Mouse (Mus musculus): ENCODE measurements around the gene Fam114a2. TPM values are rescaled to one million over a fixed set of nuclear protein-coding genes. Genes with fewer than 3 reads are reported as not detected.

Gene Fam114a2
- polyA plus RNA-seq, 1 experiment from 2014 or later, result 36.7 TPM

GRCm38 (mm10) chr11:57506899-57507298 is 11.5 kb downstream of the Fam114a2 start:
- peaks cover 28% of the 10 kb centered on the region; the same call in 1 of the 2 replicates for H3K36me3 ChIP-seq (ENCODE audit: control insufficient read depth, insufficient read depth, low read length)
- H3K9ac ChIP-seq (ENCODE audit: low read depth, low read length), result no peak overlapping the region
- H3K4me1 ChIP-seq (replicated peaks; ENCODE audit: control insufficient read depth, insufficient read depth, low read length), result no peaks in the 10 kb centered on the region; the same call in 1 of the 2 replicates
- H3K27ac ChIP-seq (ENCODE audit: low read depth, low read length), result no peak overlapping the region
- no peak overlapping the region for H3K4me2 ChIP-seq
- H3K4me3 ChIP-seq (ENCODE audit: low read depth, low read length), result no peak overlapping the region
- WGBS, result 75% methylated on average over 6 of the region's 6 CpGs
- ATAC-seq (replicated peaks; ENCODE audit: low FRiP score) (no peak), DNase-seq (ENCODE audit: low spot score) (no peak)
- H3K9me3 ChIP-seq (ENCODE audit: control insufficient read depth, low read length), result no peaks in the 10 kb centered on the region
- no peaks in the 10 kb centered on the region for H3K27me3 ChIP-seq (replicated peaks; ENCODE audit: control insufficient read depth, insufficient read depth, low read length)

- DNase-seq (ENCODE audit: low spot score), result no peak
- H3K36me3 ChIP-seq (ENCODE audit: control insufficient read depth, insufficient read depth, low read length), result peaks cover 36% of the 10 kb centered on the region
- H3K27ac ChIP-seq (ENCODE audit: low read depth, low read length), result no peak overlapping the region
- no peak for ATAC-seq (replicated peaks; ENCODE audit: low FRiP score)
- H3K9me3 ChIP-seq (ENCODE audit: control insufficient read depth, low read length), result no peaks in the 10 kb centered on the region
- H3K9ac ChIP-seq (ENCODE audit: low read depth, low read length), result no peak overlapping the region
- H3K27me3 ChIP-seq (replicated peaks; ENCODE audit: control insufficient read depth, insufficient read depth, low read length), result no peaks in the 10 kb centered on the region
- H3K4me2 ChIP-seq, result no peak overlapping the region
- 92% methylated on average over 5 of the region's 5 CpGs for whole genome bisulfite sequencing
- H3K4me3 ChIP-seq (ENCODE audit: low read depth, low read length), result no peak overlapping the region
- no peaks in the 10 kb centered on the region; the same call in none of the 2 replicates for H3K4me1 ChIP-seq (replicated peaks; ENCODE audit: control insufficient read depth, insufficient read depth, low read length)
Observed at GRCm38 (mm10) chr11:57503155-57503554, 15.3 kb downstream of the Fam114a2 start.

GRCm38 (mm10) chr11:57498215-57498614 is 20.2 kb downstream of the Fam114a2 start:
- DNase-seq (ENCODE audit: low spot score), result no peak
- no peak for ATAC-seq (replicated peaks; ENCODE audit: low FRiP score)
- 91% methylated on average over 5 of the region's 5 CpGs for WGBS
- peaks cover 25% of the 10 kb centered on the region for H3K36me3 ChIP-seq (ENCODE audit: control insufficient read depth, insufficient read depth, low read length)
- H3K4me3 ChIP-seq (ENCODE audit: low read depth, low read length), result no peak overlapping the region
- H3K4me1 ChIP-seq (replicated peaks; ENCODE audit: control insufficient read depth, insufficient read depth, low read length), result no peaks in the 10 kb centered on the region; the same call in none of the 2 replicates
- no peaks in the 10 kb centered on the region for H3K9me3 ChIP-seq (ENCODE audit: control insufficient read depth, low read length)
- no peak overlapping the region for H3K4me2 ChIP-seq
- H3K9ac ChIP-seq (ENCODE audit: low read depth, low read length), result no peak overlapping the region
- H3K27ac ChIP-seq (ENCODE audit: low read depth, low read length), result no peak overlapping the region
- no peaks in the 10 kb centered on the region for H3K27me3 ChIP-seq (replicated peaks; ENCODE audit: control insufficient read depth, insufficient read depth, low read length)

GRCm38 (mm10) chr11:57497701-57498100 is 20.7 kb downstream of the Fam114a2 start:
- Histone ChIP-seq H3K27ac (ENCODE audit: low read depth, low read length) (no peak overlapping the region), H3K4me2 (no peak overlapping the region), H3K4me3 (ENCODE audit: low read depth, low read length) (no peak overlapping the region), H3K27me3 (replicated peaks; ENCODE audit: control insufficient read depth, insufficient read depth, low read length) (no peaks in the 10 kb centered on the region), H3K9me3 (ENCODE audit: control insufficient read depth, low read length) (no peaks in the 10 kb centered on the region), H3K4me1 (replicated peaks; ENCODE audit: control insufficient read depth, insufficient read depth, low read length) (no peaks in the 10 kb centered on the region; the same call in none of the 2 replicates), H3K36me3 (ENCODE audit: control insufficient read depth, insufficient read depth, low read length) (peaks cover 24% of the 10 kb centered on the region), H3K9ac (ENCODE audit: low read depth, low read length) (no peak overlapping the region)
- WGBS, result 86% methylated on average over 3 of the region's 3 CpGs
- ATAC-seq (replicated peaks; ENCODE audit: low FRiP score) (no peak), DNase-seq (ENCODE audit: low spot score) (no peak)

GRCm38 (mm10) chr11:57496462-57497039 is 21.9 kb downstream of the Fam114a2 start:
- WGBS, result 79% methylated on average over 3 of the region's 3 CpGs

GRCm38 (mm10) chr11:57488436-57488835 is 30.0 kb downstream of the Fam114a2 start:
- Histone ChIP-seq H3K9me3 (ENCODE audit: control insufficient read depth, low read length) (no peaks in the 10 kb centered on the region), H3K27ac (ENCODE audit: low read depth, low read length) (no peak overlapping the region), H3K9ac (ENCODE audit: low read depth, low read length) (no peak overlapping the region), H3K4me2 (no peak overlapping the region), H3K4me1 (replicated peaks; ENCODE audit: control insufficient read depth, insufficient read depth, low read length) (no peaks in the 10 kb centered on the region), H3K4me3 (ENCODE audit: low read depth, low read length) (no peak overlapping the region), H3K36me3 (ENCODE audit: control insufficient read depth, insufficient read depth, low read length) (peaks cover 27% of the 10 kb centered on the region), H3K27me3 (replicated peaks; ENCODE audit: control insufficient read depth, insufficient read depth, low read length) (no peaks in the 10 kb centered on the region)
- ATAC-seq (replicated peaks; ENCODE audit: low FRiP score) (no peak), DNase-seq (ENCODE audit: low spot score) (no peak)
- 84% methylated on average over 5 of the region's 5 CpGs for WGBS

More at GRCm38 (mm10) chr11:57496462-57497039, 21.9 kb downstream of the Fam114a2 start:
- Histone ChIP-seq H3K27ac (ENCODE audit: low read depth, low read length) (no peak overlapping the region), H3K9me3 (ENCODE audit: control insufficient read depth, low read length) (no peaks in the 10 kb centered on the region), H3K4me3 (ENCODE audit: low read depth, low read length) (no peak overlapping the region), H3K36me3 (ENCODE audit: control insufficient read depth, insufficient read depth, low read length) (peaks cover 26% of the 10 kb centered on the region), H3K9ac (ENCODE audit: low read depth, low read length) (no peak overlapping the region), H3K4me2 (no peak overlapping the region), H3K27me3 (replicated peaks; ENCODE audit: control insufficient read depth, insufficient read depth, low read length) (no peaks in the 10 kb centered on the region), H3K4me1 (replicated peaks; ENCODE audit: control insufficient read depth, insufficient read depth, low read length) (no peaks in the 10 kb centered on the region; the same call in 1 of the 2 replicates)
- ATAC-seq (replicated peaks; ENCODE audit: low FRiP score), result no peak
- DNase-seq (ENCODE audit: low spot score), result no peak

GRCm38 (mm10) chr11:57478077-57478476 is 40.3 kb downstream of the Fam114a2 start:
- no peaks in the 10 kb centered on the region for H3K4me1 ChIP-seq (replicated peaks; ENCODE audit: control insufficient read depth, insufficient read depth, low read length)
- no peaks in the 10 kb centered on the region for H3K9me3 ChIP-seq (ENCODE audit: control insufficient read depth, low read length)
- no peak overlapping the region for H3K9ac ChIP-seq (ENCODE audit: low read depth, low read length)
- WGBS, result 89% methylated on average over 5 of the region's 5 CpGs
- DNase-seq (ENCODE audit: low spot score) (no peak), ATAC-seq (replicated peaks; ENCODE audit: low FRiP score) (no peak)
- H3K4me3 ChIP-seq (ENCODE audit: low read depth, low read length), result no peak overlapping the region
- peaks cover 4% of the 10 kb centered on the region; the same call in 1 of the 2 replicates for H3K36me3 ChIP-seq (ENCODE audit: control insufficient read depth, insufficient read depth, low read length)
- H3K27ac ChIP-seq (ENCODE audit: low read depth, low read length), result no peak overlapping the region
- no peaks in the 10 kb centered on the region for H3K27me3 ChIP-seq (replicated peaks; ENCODE audit: control insufficient read depth, insufficient read depth, low read length)
- H3K4me2 ChIP-seq, result no peak overlapping the region

- Histone ChIP-seq H3K4me3 (ENCODE audit: low read depth, low read length) (no peak overlapping the region), H3K4me2 (no peak overlapping the region), H3K27ac (ENCODE audit: low read depth, low read length) (no peak overlapping the region), H3K4me1 (replicated peaks; ENCODE audit: control insufficient read depth, insufficient read depth, low read length) (no peaks in the 10 kb centered on the region), H3K9me3 (ENCODE audit: control insufficient read depth, low read length) (no peaks in the 10 kb centered on the region), H3K27me3 (replicated peaks; ENCODE audit: control insufficient read depth, insufficient read depth, low read length) (no peaks in the 10 kb centered on the region), H3K36me3 (ENCODE audit: control insufficient read depth, insufficient read depth, low read length) (no peaks in the 10 kb centered on the region; the same call in 1 of the 2 replicates), H3K9ac (ENCODE audit: low read depth, low read length) (no peak overlapping the region)
- ATAC-seq (replicated peaks; ENCODE audit: low FRiP score) (no peak), DNase-seq (ENCODE audit: low spot score) (no peak)
- 44% methylated on average over 6 of the region's 6 CpGs for WGBS
Observed at GRCm38 (mm10) chr11:57475119-57475518, 43.3 kb downstream of the Fam114a2 start.

- 64% methylated on average over 6 of the region's 6 CpGs for WGBS
- Histone ChIP-seq H3K27ac (ENCODE audit: low read depth, low read length) (no peak overlapping the region), H3K27me3 (replicated peaks; ENCODE audit: control insufficient read depth, insufficient read depth, low read length) (no peaks in the 10 kb centered on the region), H3K4me2 (no peak overlapping the region), H3K4me1 (replicated peaks; ENCODE audit: control insufficient read depth, insufficient read depth, low read length) (no peaks in the 10 kb centered on the region), H3K36me3 (ENCODE audit: control insufficient read depth, insufficient read depth, low read length) (no peaks in the 10 kb centered on the region; the same call in 1 of the 2 replicates), H3K9me3 (ENCODE audit: control insufficient read depth, low read length) (no peaks in the 10 kb centered on the region), H3K9ac (ENCODE audit: low read depth, low read length) (no peak overlapping the region), H3K4me3 (ENCODE audit: low read depth, low read length) (no peak overlapping the region)
- no peak for DNase-seq (ENCODE audit: low spot score)
- no peak; the same call in 1 of the 2 replicates for ATAC-seq (replicated peaks; ENCODE audit: low FRiP score)
Observed at GRCm38 (mm10) chr11:57474296-57474941, 44.0 kb downstream of the Fam114a2 start.

Data from liver, embryonic 11.5 days (tissue).